ENCODE assay signal across 21 mouse cellular contexts in the genomic region with DNA sequence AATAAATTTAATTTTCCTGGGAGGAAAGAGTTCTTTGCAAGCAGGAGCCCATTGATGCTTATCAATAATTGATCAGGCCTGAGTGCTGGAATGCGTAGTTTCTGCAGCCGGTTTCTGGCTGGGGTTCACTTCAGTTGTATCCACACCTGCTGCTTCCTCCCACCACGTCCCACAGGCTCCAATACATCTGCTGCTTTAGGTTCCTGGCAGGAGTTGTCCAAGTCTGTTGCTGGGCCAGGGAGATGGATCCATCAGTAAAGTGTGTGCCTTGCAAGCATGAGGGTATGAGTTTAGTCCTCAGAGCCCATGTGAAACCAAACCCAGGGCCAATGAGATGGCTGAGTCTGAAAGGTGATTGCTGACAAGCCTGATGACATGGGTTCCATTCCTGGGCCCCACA.
DNase-seq lines count a peak whose midpoint lies in the region; ATAC-seq lines count a peak whose summit lies in the region.
"Had no signal": no experiment of that assay in that cellular context is flagged by ENCODE, and none has a peak within 500 bp of the region (broad histone marks: within the 10 kb centered on the region; RNA-seq: fewer than 3 reads in every experiment).

No protein-coding gene starts in this region.

- H3K9ac ChIP-seq in forebrain, embryonic 11.5 days (ENCODE audit: low read length): no peak overlapping the region
- no peak overlapping the region for H3K9ac ChIP-seq in forebrain, embryonic 14.5 days (ENCODE audit: low read length)
- H3K9ac ChIP-seq in midbrain, embryonic 11.5 days (ENCODE audit: low read length): no peak overlapping the region
- H3K9ac ChIP-seq in midbrain, embryonic 15.5 days: no peak overlapping the region
- H3K9ac ChIP-seq: forebrain, embryonic 15.5 days; hindbrain, embryonic 13.5 days had no signal

- H3K4me3 ChIP-seq in forebrain, embryonic 11.5 days (ENCODE audit: low read depth, low read length): no peak overlapping the region
- H3K4me3 ChIP-seq in forebrain, embryonic 14.5 days (ENCODE audit: low read depth, low read length): no peak overlapping the region
- H3K4me3 ChIP-seq in midbrain, embryonic 11.5 days (ENCODE audit: low read depth, low read length): no peak overlapping the region
- no peak overlapping the region for H3K4me3 ChIP-seq in midbrain, embryonic 15.5 days
- H3K4me3 ChIP-seq: embryonic facial prominence, embryonic 10.5 days; forebrain, embryonic 15.5 days; hindbrain, embryonic 13.5 days had no signal

- peak; percentile 35 for DNase-seq in forebrain, embryonic 11.5 days (ENCODE audit: low spot score)
- DNase-seq in forebrain, embryonic 14.5 days (ENCODE audit: low spot score): no peak
- peak; percentile 70 for DNase-seq in midbrain, embryonic 11.5 days (ENCODE audit: low spot score, missing footprints)
- DNase-seq in layer of hippocampus, adult 18-20 months (ENCODE audit: low spot score in 2 of 2): peak; percentile 58 to 81
- peak; percentile 80 for DNase-seq in layer of hippocampus, adult 9-11 months
- DNase-seq in cerebellum, adult 8-10 months: no peak
- DNase-seq in testis, postnatal 10 days (ENCODE audit: low spot score): no peak
- DNase-seq: adrenal gland, adult 8-10 months; adrenal gland, postnatal 36 days; B cell, adult 2 months; cerebellum, adult 11 months; cerebellum, adult 9-10 months; gastrocnemius, postnatal 14 days; heart, postnatal 10 days had no signal

- no peak for ATAC-seq in forebrain, embryonic 11.5 days (replicated peaks; ENCODE audit: low FRiP score)
- no peak for ATAC-seq in forebrain, embryonic 14.5 days
- no peak for ATAC-seq in midbrain, embryonic 11.5 days (ENCODE audit: low FRiP score)
- no peak for ATAC-seq in midbrain, embryonic 15.5 days (replicated peaks)
- ATAC-seq: CD4-positive, CD25-positive, alpha-beta regulatory T cell, adult 4 months; forebrain, embryonic 15.5 days; hindbrain, postnatal 0 days had no signal

- H3K4me1 ChIP-seq in forebrain, embryonic 11.5 days (replicated peaks; ENCODE audit: control insufficient read depth, insufficient read depth, low read length): no peaks in the 10 kb centered on the region
- no peaks in the 10 kb centered on the region for H3K4me1 ChIP-seq in forebrain, embryonic 14.5 days (ENCODE audit: control insufficient read depth, insufficient read depth, low read length)
- no peaks in the 10 kb centered on the region for H3K4me1 ChIP-seq in midbrain, embryonic 11.5 days (ENCODE audit: control insufficient read depth, insufficient read depth, low read length)
- H3K4me1 ChIP-seq in midbrain, embryonic 15.5 days: peaks cover 7% of the 10 kb centered on the region; the same call in 1 of the 2 replicates

- WGBS in forebrain, embryonic 11.5 days: 89% methylated on average over 3 of the region's 3 CpGs
- WGBS in forebrain, embryonic 14.5 days: 90% methylated on average over 3 of the region's 3 CpGs
- WGBS in midbrain, embryonic 11.5 days: 98% methylated on average over 3 of the region's 3 CpGs
- 79% methylated on average over 3 of the region's 3 CpGs for WGBS in midbrain, embryonic 15.5 days

- H3K9me3 ChIP-seq in forebrain, embryonic 11.5 days (ENCODE audit: control insufficient read depth, low read length): no peaks in the 10 kb centered on the region
- no peaks in the 10 kb centered on the region for H3K9me3 ChIP-seq in forebrain, embryonic 14.5 days (replicated peaks; ENCODE audit: control insufficient read depth, low read length)
- H3K9me3 ChIP-seq in midbrain, embryonic 11.5 days (ENCODE audit: control insufficient read depth, low read length): no peaks in the 10 kb centered on the region
- no peaks in the 10 kb centered on the region for H3K9me3 ChIP-seq in midbrain, embryonic 15.5 days
- H3K9me3 ChIP-seq: embryonic facial prominence, embryonic 10.5 days; forebrain, embryonic 15.5 days; G1E; hindbrain, embryonic 13.5 days had no signal

- H3K36me3 ChIP-seq in forebrain, embryonic 11.5 days (ENCODE audit: control insufficient read depth, insufficient read depth, low read length): no peaks in the 10 kb centered on the region
- H3K36me3 ChIP-seq in forebrain, embryonic 14.5 days (ENCODE audit: control insufficient read depth, insufficient read depth, low read length): no peaks in the 10 kb centered on the region
- no peaks in the 10 kb centered on the region for H3K36me3 ChIP-seq in midbrain, embryonic 11.5 days (ENCODE audit: control insufficient read depth, insufficient read depth, low read length)
- no peaks in the 10 kb centered on the region for H3K36me3 ChIP-seq in midbrain, embryonic 15.5 days (replicated peaks)
- H3K36me3 ChIP-seq: embryonic facial prominence, embryonic 10.5 days; forebrain, embryonic 15.5 days; G1E; hindbrain, embryonic 13.5 days had no signal

- no peak overlapping the region for H3K27ac ChIP-seq in forebrain, embryonic 11.5 days (ENCODE audit: low read depth, low read length)
- H3K27ac ChIP-seq in forebrain, embryonic 14.5 days (ENCODE audit: low read depth, low read length): no peak overlapping the region
- no peak overlapping the region for H3K27ac ChIP-seq in midbrain, embryonic 11.5 days (ENCODE audit: low read depth, low read length)
- H3K27ac ChIP-seq in midbrain, embryonic 15.5 days: no peak overlapping the region
- H3K27ac ChIP-seq: embryonic facial prominence, embryonic 10.5 days; forebrain, embryonic 15.5 days; hindbrain, embryonic 13.5 days; hindbrain, postnatal 0 days had no signal

- H3K27me3 ChIP-seq in forebrain, embryonic 11.5 days (ENCODE audit: control insufficient read depth, insufficient read depth, low read length): no peaks in the 10 kb centered on the region
- no peaks in the 10 kb centered on the region for H3K27me3 ChIP-seq in forebrain, embryonic 14.5 days (replicated peaks; ENCODE audit: control insufficient read depth, insufficient read depth, low read length)
- H3K27me3 ChIP-seq in midbrain, embryonic 11.5 days (ENCODE audit: control insufficient read depth, insufficient read depth, low read length): no peaks in the 10 kb centered on the region
- H3K27me3 ChIP-seq in midbrain, embryonic 15.5 days (replicated peaks): no peaks in the 10 kb centered on the region
- H3K27me3 ChIP-seq: forebrain, embryonic 15.5 days; hindbrain, embryonic 13.5 days had no signal

- no peak overlapping the region for H3K4me2 ChIP-seq in forebrain, embryonic 11.5 days (ENCODE audit: low read depth, low read length, severe bottlenecking)
- H3K4me2 ChIP-seq in forebrain, embryonic 14.5 days (ENCODE audit: low read length): no peak overlapping the region
- no peak overlapping the region for H3K4me2 ChIP-seq in midbrain, embryonic 11.5 days
- H3K4me2 ChIP-seq in midbrain, embryonic 15.5 days: no peak overlapping the region
- H3K4me2 ChIP-seq: forebrain, embryonic 15.5 days; hindbrain, embryonic 13.5 days had no signal

Comparison
In these comparisons a context has a peak if more than half of its experiments do, and no peak if none do; other contexts are left out.
1. DNase-seq: peak in forebrain, embryonic 11.5 days (single experiment), midbrain, embryonic 11.5 days (single experiment), layer of hippocampus, adult 18-20 months (2 of 2) and layer of hippocampus, adult 9-11 months (single experiment); none in forebrain, embryonic 14.5 days (single experiment), cerebellum, adult 8-10 months (single experiment) and testis, postnatal 10 days (single experiment).